Comparison of ENCODE assay signal across 8 mouse cellular contexts in genomic region chr4:10872685-10873539, GRCm38 (mm10). TPM values are rescaled to one million over a fixed set of nuclear protein-coding genes. Genes with fewer than 3 reads are reported as not detected.
A peak's percentile ranks its signal among the peaks of the same experiment; 100 is the strongest.
DNase-seq lines count a peak whose midpoint lies in the region; ATAC-seq and TF ChIP-seq lines count a peak whose summit lies in the region.

No protein-coding gene starts in this region.

- TF ChIP-seq CTCF in kidney, postnatal 0 days (IDR thresholded peaks at IDR 0.05; ENCODE audit: low read depth): no peak

- no peaks in the 10 kb centered on the region for H3K36me3 ChIP-seq in kidney, postnatal 0 days (ENCODE audit: insufficient read depth, low read length)
- H3K36me3 ChIP-seq in forebrain, embryonic 13.5 days (ENCODE audit: poor library complexity, severe bottlenecking): no peaks in the 10 kb centered on the region
- H3K36me3 ChIP-seq in liver, embryonic 11.5 days (ENCODE audit: control insufficient read depth, insufficient read depth, low read length): no peaks in the 10 kb centered on the region
- no peaks in the 10 kb centered on the region for H3K36me3 ChIP-seq in stomach, embryonic 16.5 days (ENCODE audit: control insufficient read depth, insufficient read depth, low read length)

- H3K27ac ChIP-seq in kidney, postnatal 0 days: no peak overlapping the region
- H3K27ac ChIP-seq in forebrain, embryonic 13.5 days: peak overlapping the region; percentile 99; the same call in 1 of the 2 replicates
- H3K27ac ChIP-seq in liver, embryonic 11.5 days (ENCODE audit: low read depth, low read length): peak overlapping the region; percentile 97
- peak overlapping the region; percentile 99; the same call in 1 of the 2 replicates for H3K27ac ChIP-seq in stomach, embryonic 16.5 days (ENCODE audit: low read length)

- no peak overlapping the region; the same call in 1 of the 2 replicates for H3K9ac ChIP-seq in kidney, postnatal 0 days (ENCODE audit: low read depth, low read length)
- H3K9ac ChIP-seq in forebrain, embryonic 13.5 days: peak overlapping the region; percentile 58
- H3K9ac ChIP-seq in liver, embryonic 11.5 days (ENCODE audit: low read depth, low read length): peak overlapping the region; percentile 68
- peak overlapping the region; percentile 95 for H3K9ac ChIP-seq in stomach, embryonic 16.5 days (ENCODE audit: low read length)

- no peak for ATAC-seq in kidney, postnatal 0 days (replicated peaks; ENCODE audit: low FRiP score, low read depth)
- no peak for ATAC-seq in forebrain, embryonic 13.5 days
- 0 out of 2 replicates have a peak, but pooled peaks have one; percentile 46 for ATAC-seq in liver, embryonic 11.5 days (replicated peaks; ENCODE audit: low FRiP score)
- ATAC-seq in stomach, embryonic 16.5 days (ENCODE audit: insufficient read depth, low FRiP score): no peak

- no peaks in the 10 kb centered on the region for H3K27me3 ChIP-seq in kidney, postnatal 0 days (ENCODE audit: insufficient read depth, low read length)
- H3K27me3 ChIP-seq in forebrain, embryonic 13.5 days: no peaks in the 10 kb centered on the region
- H3K27me3 ChIP-seq in liver, embryonic 11.5 days (replicated peaks; ENCODE audit: control insufficient read depth, insufficient read depth, low read length): no peaks in the 10 kb centered on the region
- H3K27me3 ChIP-seq in stomach, embryonic 16.5 days (ENCODE audit: control insufficient read depth, insufficient read depth, low read length): no peaks in the 10 kb centered on the region

- no peaks in the 10 kb centered on the region for H3K9me3 ChIP-seq in kidney, postnatal 0 days (replicated peaks; ENCODE audit: low read length)
- no peaks in the 10 kb centered on the region for H3K9me3 ChIP-seq in forebrain, embryonic 13.5 days (replicated peaks)
- no peaks in the 10 kb centered on the region for H3K9me3 ChIP-seq in liver, embryonic 11.5 days (ENCODE audit: control insufficient read depth, low read length)
- no peaks in the 10 kb centered on the region for H3K9me3 ChIP-seq in stomach, embryonic 16.5 days (replicated peaks; ENCODE audit: control insufficient read depth, low read length)

- DNase-seq in kidney, postnatal 0 days (ENCODE audit: low spot score): peak; percentile 35
- no peak for DNase-seq in kidney, postnatal 14 days
- peak; percentile 29 for DNase-seq in ZHBTc4 (ENCODE audit: low read depth, low spot score)
- DNase-seq in liver, embryonic 11.5 days (ENCODE audit: low spot score): peak; percentile 48
- no peak for DNase-seq in layer of hippocampus, postnatal 25 days (ENCODE audit: extremely low spot score in 1 of 2, low spot score in 1 of 2)
- DNase-seq in frontal cortex, postnatal 25 days (ENCODE audit: low spot score in 2 of 2): no peak

- H3K4me1 ChIP-seq in kidney, postnatal 0 days (replicated peaks; ENCODE audit: insufficient read depth, low read length): no peaks in the 10 kb centered on the region; the same call in 1 of the 2 replicates
- H3K4me1 ChIP-seq in forebrain, embryonic 13.5 days: peaks cover 16% of the 10 kb centered on the region
- peaks cover 7% of the 10 kb centered on the region for H3K4me1 ChIP-seq in liver, embryonic 11.5 days (replicated peaks; ENCODE audit: control insufficient read depth, insufficient read depth, low read length)
- peaks cover 8% of the 10 kb centered on the region for H3K4me1 ChIP-seq in stomach, embryonic 16.5 days (ENCODE audit: control insufficient read depth, insufficient read depth, low read length)

- H3K4me2 ChIP-seq in kidney, postnatal 0 days (ENCODE audit: low read length): peak overlapping the region; percentile 57
- peak overlapping the region; percentile 66 for H3K4me2 ChIP-seq in forebrain, embryonic 13.5 days
- peak overlapping the region; percentile 85 for H3K4me2 ChIP-seq in liver, embryonic 11.5 days
- H3K4me2 ChIP-seq in stomach, embryonic 16.5 days (ENCODE audit: low read depth, low read length): peak overlapping the region; percentile 50

- H3K4me3 ChIP-seq in kidney, postnatal 0 days (replicated peaks; ENCODE audit: low read depth, low read length): peak overlapping the region; percentile 86
- H3K4me3 ChIP-seq in forebrain, embryonic 13.5 days: peak overlapping the region; percentile 78
- peak overlapping the region; percentile 72 for H3K4me3 ChIP-seq in liver, embryonic 11.5 days (ENCODE audit: low read depth, low read length)
- H3K4me3 ChIP-seq in stomach, embryonic 16.5 days (replicated peaks; ENCODE audit: low read length): peak overlapping the region; percentile 90

- WGBS in kidney, postnatal 0 days: 22% methylated on average over 16 of the region's 16 CpGs
- 25% methylated on average over 16 of the region's 16 CpGs for WGBS in forebrain, embryonic 13.5 days
- 29% methylated on average over 16 of the region's 16 CpGs for WGBS in liver, embryonic 11.5 days
- 31% methylated on average over 16 of the region's 16 CpGs for WGBS in stomach, embryonic 16.5 days

RNA-seq across cellular contexts. Expression of gene 2610301B20Rik, which starts 1.4 kb away (rescaled TPM):
- polyA plus RNA-seq in kidney, postnatal 0 days (2015; fragmentation: Nextera tagmentation; extraction: Ambion mirVana): 27.7 and 29.5 TPM in 2 replicates
- 40.4 and 47.1 TPM in 2 replicates for polyA plus RNA-seq in forebrain, embryonic 13.5 days (2015; fragmentation: Nextera tagmentation; extraction: Ambion mirVana)
- polyA plus RNA-seq in liver, embryonic 11.5 days (2014; fragmentation: Nextera tagmentation; extraction: Ambion mirVana): 19.9 and 26.0 TPM in 2 replicates
- polyA plus RNA-seq in stomach, embryonic 16.5 days (2015; fragmentation: Nextera tagmentation; extraction: Ambion mirVana): 26.8 and 27.0 TPM in 2 replicates
- 10 to 100 TPM; 35.5 to 37.6 TPM for total RNA-seq in layer of hippocampus, postnatal 25 days (2021)

Comparison
In these comparisons a context has a peak if more than half of its experiments do, and no peak if none do; other contexts are left out.
1. DNase-seq: peak in kidney, postnatal 0 days (single experiment), ZHBTc4 (single experiment) and liver, embryonic 11.5 days (single experiment); none in kidney, postnatal 14 days (single experiment), layer of hippocampus, postnatal 25 days (0 of 2) and frontal cortex, postnatal 25 days (0 of 2).
2. Peak in every context shown above with its lines, with median percentiles within 50 percentile points of each other: H3K4me2 ChIP-seq and H3K4me3 ChIP-seq.